Mouse (Mus musculus) G1E (cell line): ENCODE results near the gene Pdcd7. TPM values are rescaled to one million over a fixed set of nuclear protein-coding genes. Genes with fewer than 3 reads are reported as not detected.

ENCODE experiments used
- ATAC-seq: 2 replicates; pipeline ENCODE4 v1.8.0; 2016; ENCODE audit warnings: mild to moderate bottlenecking; ENCODE audit not compliant: insufficient number of reproducible peaks, poor library complexity, low FRiP score, severe bottlenecking; ENCODE audit errors: extremely low read depth
- DNase-seq: peaks from one replicate; pipeline ENCODE4 v3.0.0; 2012; ENCODE audit warnings: low spot score
- H3K27me3 ChIP-seq: 2 replicates; pipeline ENCODE4 v1.6.1; 2012; ENCODE audit warnings: mild to moderate bottlenecking, low read length, inconsistent platforms; ENCODE audit not compliant: insufficient read depth
- H3K36me3 ChIP-seq: replicated peaks from 2 replicates; pipeline ENCODE3; 2012; ENCODE audit warnings: mild to moderate bottlenecking, inconsistent platforms
- H3K4me1 ChIP-seq: 2 replicates; pipeline ENCODE4 v1.6.1; 2012; ENCODE audit warnings: low read depth, low read length, inconsistent platforms, mixed read lengths; ENCODE audit not compliant: insufficient read depth
- H3K4me3 ChIP-seq: 2 replicates; pipeline ENCODE4 v1.5.1; 2012; ENCODE audit warnings: low read depth, mild to moderate bottlenecking, inconsistent platforms, low read length, moderate library complexity, mixed read lengths
- H3K9me3 ChIP-seq: replicated peaks from 2 replicates; pipeline ENCODE4 v1.6.1; 2012; ENCODE audit warnings: inconsistent platforms
- CTCF ChIP-seq: IDR thresholded peaks from 2 replicates; pipeline ENCODE4 v1.5.1; 2012; ENCODE audit warnings: low read depth, low read length, inconsistent platforms, mixed read lengths
- GATA1 ChIP-seq: IDR thresholded peaks from 2 replicates; pipeline ENCODE4 v1.6.1; 2012; ENCODE audit warnings: borderline replicate concordance, low read length, inconsistent platforms, mixed read lengths
- GATA2 ChIP-seq: IDR thresholded peaks from 2 replicates; pipeline ENCODE4 v1.6.1; 2012; ENCODE audit warnings: low read depth, low read length, inconsistent platforms, borderline replicate concordance
- POLR2AphosphoS5 ChIP-seq: IDR thresholded peaks from 2 replicates; pipeline ENCODE4 v1.6.1; 2012; ENCODE audit warnings: low read depth, low read length, inconsistent platforms; ENCODE audit not compliant: insufficient replicate concordance
- TAL1 ChIP-seq: conservative IDR thresholded peaks from 2 replicates; pipeline ENCODE4 v1.6.1; 2012; ENCODE audit warnings: low read depth, low read length, inconsistent platforms, mixed read lengths
- polyA plus RNA-seq: library from polyadenylated mRNA; stranded (reverse); fragments of >175 nt; gene quantifications from 2 replicates; pipeline ENCODE4 v1.2.3, GENCODE M21; 2012
- total RNA-seq, 2 experiments: library from RNA; stranded (forward) in 1 of 2; stranded (reverse) in 1 of 2; fragments of 200-1000 nt in 1 of 2; fragments of >200 nt in 1 of 2; fragmentation: Nextera tagmentation in 1 of 2; gene quantifications; 2 replicates each; pipeline ENCODE4 v1.2.3; 2014 to 2017

The Pdcd7 gene
- 8.0 and 10.2 TPM in 2 replicates for total RNA-seq (2014; fragmentation: Nextera tagmentation)
- total RNA-seq (2017) = 18.8 and 22.7 TPM in 2 replicates
- 29.9 and 42.8 TPM in 2 replicates for polyA plus RNA-seq

- DNase-seq (peak; percentile 89), ATAC-seq (peak; percentile 75)
- Histone ChIP-seq H3K36me3 (peaks cover 13% of the 10 kb centered on the region), H3K4me1 (peaks cover 32% of the 10 kb centered on the region), H3K4me3 (peak within 1 kb of the TSS; percentile 94), H3K9me3 (peaks cover 10% of the 10 kb centered on the region), H3K27me3 (peaks cover 2% of the 10 kb centered on the region; the same call in 1 of the 2 replicates)
- TF ChIP-seq GATA2 = no peak
- no peak for TF ChIP-seq POLR2AphosphoS5
- TF ChIP-seq TAL1 = no peak
- no peak for TF ChIP-seq CTCF
- no peak for TF ChIP-seq GATA1
Observed at GRCm38 (mm10) chr9:65345854-65346475, at the start of gene Pdcd7. Gene Pdcd7 (plus strand): TSS chr9:65346104.

DNA sequence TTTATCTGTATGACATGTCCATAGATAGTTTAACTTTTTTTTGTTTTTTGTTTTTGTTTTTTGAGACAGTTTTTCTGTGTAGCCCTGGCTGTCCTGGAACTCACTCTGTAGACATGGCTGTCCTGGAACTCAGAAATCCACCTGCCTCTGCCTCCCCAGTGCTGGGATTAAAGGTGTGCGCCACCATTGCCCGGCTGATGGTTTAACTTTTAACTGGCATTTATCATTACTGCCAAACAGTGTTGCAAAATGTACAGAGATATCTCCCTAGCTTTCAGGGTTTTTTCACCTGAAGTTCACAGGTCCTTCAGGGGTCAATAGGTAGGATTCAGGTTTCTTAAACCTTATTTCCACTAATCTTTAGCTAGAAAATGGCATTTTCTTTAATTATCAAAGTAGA is 48.8 kb upstream of the Pdcd7 start:
- peaks cover 51% of the 10 kb centered on the region for H3K36me3 ChIP-seq
- H3K9me3 ChIP-seq = no peaks in the 10 kb centered on the region
- H3K4me1 ChIP-seq = peaks cover 21% of the 10 kb centered on the region
- no peaks in the 10 kb centered on the region for H3K27me3 ChIP-seq
- TF ChIP-seq TAL1 (no peak), CTCF (no peak), GATA2 (no peak), GATA1 (no peak), POLR2AphosphoS5 (no peak)
- ATAC-seq = no peak
- DNase-seq = no peak
- H3K4me3 ChIP-seq = no peak overlapping the region

- peaks cover 8% of the 10 kb centered on the region; the same call in 1 of the 2 replicates for H3K4me1 ChIP-seq
- TF ChIP-seq GATA2 (no peak), POLR2AphosphoS5 (no peak), TAL1 (no peak), GATA1 (no peak), CTCF (no peak)
- ATAC-seq (no peak), DNase-seq (no peak)
- no peaks in the 10 kb centered on the region for H3K27me3 ChIP-seq
- no peak overlapping the region for H3K4me3 ChIP-seq
- H3K36me3 ChIP-seq = peaks cover 68% of the 10 kb centered on the region
- H3K9me3 ChIP-seq = no peaks in the 10 kb centered on the region
Observed at GRCm38 (mm10) chr9:65298761-65299160, 47.1 kb upstream of the Pdcd7 start.

GRCm38 (mm10) chr9:65299650-65300049 is 46.3 kb upstream of the Pdcd7 start:
- no peaks in the 10 kb centered on the region for H3K27me3 ChIP-seq
- peaks cover 76% of the 10 kb centered on the region for H3K36me3 ChIP-seq
- TF ChIP-seq GATA2 (no peak), POLR2AphosphoS5 (no peak), TAL1 (no peak), CTCF (no peak), GATA1 (no peak)
- DNase-seq = no peak
- no peak overlapping the region for H3K4me3 ChIP-seq
- ATAC-seq = no peak
- peaks cover 8% of the 10 kb centered on the region; the same call in 1 of the 2 replicates for H3K4me1 ChIP-seq
- no peaks in the 10 kb centered on the region for H3K9me3 ChIP-seq

GRCm38 (mm10) chr9:65302327-65302983 is 43.4 kb upstream of the Pdcd7 start:
- Histone ChIP-seq H3K4me3 (no peak overlapping the region), H3K27me3 (no peaks in the 10 kb centered on the region), H3K4me1 (no peaks in the 10 kb centered on the region), H3K36me3 (peaks cover 85% of the 10 kb centered on the region), H3K9me3 (no peaks in the 10 kb centered on the region)
- ATAC-seq = no peak
- DNase-seq = no peak
- TF ChIP-seq TAL1 (no peak), CTCF (no peak), POLR2AphosphoS5 (no peak), GATA2 (no peak), GATA1 (no peak)

DNA sequence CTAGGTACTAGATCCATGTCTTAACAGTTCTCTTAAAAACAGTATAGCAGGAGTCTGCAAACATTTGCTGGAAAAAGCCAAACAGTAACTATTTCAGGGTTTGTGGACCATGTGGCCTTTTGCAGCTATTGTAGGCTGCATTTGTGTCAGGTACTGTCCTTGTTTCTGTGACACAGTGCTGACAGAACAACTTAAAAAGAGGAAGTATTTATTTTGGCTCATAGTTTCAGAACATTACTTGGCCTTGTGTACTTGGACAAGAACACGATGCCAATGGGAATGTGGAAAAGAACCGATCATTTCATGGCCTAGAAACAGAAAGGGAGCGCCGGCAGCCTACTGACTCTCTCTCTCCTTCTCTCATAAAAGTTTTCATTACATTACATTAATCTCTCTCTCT is 42.3 kb upstream of the Pdcd7 start:
- H3K4me3 ChIP-seq = no peak overlapping the region
- H3K9me3 ChIP-seq = no peaks in the 10 kb centered on the region
- ATAC-seq = no peak
- no peaks in the 10 kb centered on the region for H3K27me3 ChIP-seq
- no peaks in the 10 kb centered on the region for H3K4me1 ChIP-seq
- no peak for TF ChIP-seq CTCF
- H3K36me3 ChIP-seq = peaks cover 86% of the 10 kb centered on the region
- no peak for DNase-seq
